In genomic region chr3:146207440-146207839, GRCm38 (mm10) we compare ENCODE assay signal across 26 mouse cellular contexts. TPM values are rescaled to one million over a fixed set of nuclear protein-coding genes. Genes with fewer than 3 reads are reported as not detected.
DNase-seq lines count a peak whose midpoint lies in the region; ATAC-seq and TF ChIP-seq lines count a peak whose summit lies in the region.
"Had no signal": no experiment of that assay in that cellular context is flagged by ENCODE, and none has a peak within 500 bp of the region (broad histone marks: within the 10 kb centered on the region; RNA-seq: fewer than 3 reads in every experiment).

No protein-coding gene starts in this region.

- H3K4me3 ChIP-seq in heart, embryonic 10.5 days, result no peak overlapping the region
- H3K4me3 ChIP-seq in intestine, embryonic 16.5 days (ENCODE audit: low read length), result no peak overlapping the region
- no peak overlapping the region for H3K4me3 ChIP-seq in intestine, postnatal 0 days (ENCODE audit: low read depth, low read length)
- no peak overlapping the region for H3K4me3 ChIP-seq in stomach, postnatal 0 days (ENCODE audit: low read depth, low read length)
- H3K4me3 ChIP-seq: embryonic facial prominence, embryonic 10.5 days; embryonic facial prominence, embryonic 12.5 days had no signal

- peaks cover 40% of the 10 kb centered on the region for H3K4me1 ChIP-seq in heart, embryonic 10.5 days
- no peaks in the 10 kb centered on the region for H3K4me1 ChIP-seq in intestine, embryonic 16.5 days (ENCODE audit: control insufficient read depth, insufficient read depth, low read length)
- H3K4me1 ChIP-seq in intestine, postnatal 0 days (replicated peaks; ENCODE audit: control insufficient read depth, insufficient read depth, low read length), result no peaks in the 10 kb centered on the region
- H3K4me1 ChIP-seq in stomach, postnatal 0 days (replicated peaks; ENCODE audit: control insufficient read depth, insufficient read depth), result no peaks in the 10 kb centered on the region
- H3K4me1 ChIP-seq: embryonic facial prominence, embryonic 10.5 days; embryonic facial prominence, embryonic 12.5 days had no signal

- no peak overlapping the region for H3K4me2 ChIP-seq in intestine, embryonic 16.5 days (ENCODE audit: low read depth, low read length)
- no peak overlapping the region for H3K4me2 ChIP-seq in intestine, postnatal 0 days (replicated peaks; ENCODE audit: low read depth)
- H3K4me2 ChIP-seq in stomach, postnatal 0 days (replicated peaks; ENCODE audit: low read depth), result no peak overlapping the region
- H3K4me2 ChIP-seq: embryonic facial prominence, embryonic 12.5 days had no signal

- WGBS in heart, embryonic 10.5 days, result 59% methylated on average over 2 of the region's 2 CpGs
- WGBS in intestine, embryonic 16.5 days, result 51% methylated on average over 2 of the region's 2 CpGs
- WGBS in intestine, postnatal 0 days, result 32% methylated on average over 2 of the region's 2 CpGs
- 29% methylated on average over 2 of the region's 2 CpGs for WGBS in stomach, postnatal 0 days

- ATAC-seq in intestine, embryonic 16.5 days, result 0 out of 2 replicates have a peak, but pooled peaks have one; percentile 45
- ATAC-seq in intestine, postnatal 0 days, result no peak
- ATAC-seq in inflammation-experienced regulatory T-cells, adult 6 months, result peak; percentile 52
- peak; percentile 77 for ATAC-seq in stomach, postnatal 0 days (ENCODE audit: low FRiP score, low TSS enrichment)
- ATAC-seq: activated CD4-positive, CD25-positive, alpha-beta regulatory T cell, adult 4 months; CD4-positive, CD25-positive, alpha-beta regulatory T cell, adult 4 months; forebrain, embryonic 14.5 days; Patski had no signal

- TF ChIP-seq CTCF in intestine, postnatal 0 days (IDR thresholded peaks at IDR 0.05; ENCODE audit: low read depth), result no peak
- no peak for TF ChIP-seq CTCF in stomach, postnatal 0 days (IDR thresholded peaks at IDR 0.05; ENCODE audit: low read depth)

- no peak for TF ChIP-seq EP300 in stomach, postnatal 0 days (optimal IDR thresholded peaks at IDR 0.05)

- H3K27ac ChIP-seq in heart, embryonic 10.5 days, result 0 out of 2 replicates have a peak overlapping the region, but pooled peaks have one; percentile 11
- no peak overlapping the region for H3K27ac ChIP-seq in intestine, embryonic 16.5 days (ENCODE audit: low read length)
- no peak overlapping the region for H3K27ac ChIP-seq in intestine, postnatal 0 days (ENCODE audit: low read depth, low read length)
- no peak overlapping the region for H3K27ac ChIP-seq in stomach, postnatal 0 days (replicated peaks)
- H3K27ac ChIP-seq: embryonic facial prominence, embryonic 10.5 days; embryonic facial prominence, embryonic 12.5 days had no signal

- H3K9me3 ChIP-seq in heart, embryonic 10.5 days, result no peaks in the 10 kb centered on the region
- H3K9me3 ChIP-seq in intestine, embryonic 16.5 days (ENCODE audit: control insufficient read depth, low read length), result no peaks in the 10 kb centered on the region
- H3K9me3 ChIP-seq in intestine, postnatal 0 days (ENCODE audit: control insufficient read depth), result no peaks in the 10 kb centered on the region
- H3K9me3 ChIP-seq in stomach, postnatal 0 days (ENCODE audit: control insufficient read depth, low read length), result no peaks in the 10 kb centered on the region
- H3K9me3 ChIP-seq: embryonic facial prominence, embryonic 10.5 days; embryonic facial prominence, embryonic 12.5 days; G1E had no signal

- no peaks in the 10 kb centered on the region for H3K36me3 ChIP-seq in heart, embryonic 10.5 days
- no peaks in the 10 kb centered on the region for H3K36me3 ChIP-seq in intestine, embryonic 16.5 days (ENCODE audit: control insufficient read depth, insufficient read depth, low read length)
- no peaks in the 10 kb centered on the region for H3K36me3 ChIP-seq in intestine, postnatal 0 days (ENCODE audit: control insufficient read depth, insufficient read depth)
- H3K36me3 ChIP-seq in stomach, postnatal 0 days (ENCODE audit: control insufficient read depth, insufficient read depth, low read length), result no peaks in the 10 kb centered on the region
- H3K36me3 ChIP-seq: embryonic facial prominence, embryonic 10.5 days; embryonic facial prominence, embryonic 12.5 days; G1E had no signal

- no peak overlapping the region for H3K9ac ChIP-seq in intestine, embryonic 16.5 days (ENCODE audit: low read depth, low read length)
- no peak overlapping the region for H3K9ac ChIP-seq in intestine, postnatal 0 days (ENCODE audit: low read depth, low read length)
- H3K9ac ChIP-seq in stomach, postnatal 0 days (ENCODE audit: low read length), result no peak overlapping the region
- H3K9ac ChIP-seq: embryonic facial prominence, embryonic 12.5 days had no signal

- no peak for DNase-seq in heart, embryonic 10.5 days (ENCODE audit: low spot score)
- no peak for DNase-seq in heart, postnatal 4 days
- peak; percentile 67 for DNase-seq in stomach, postnatal 0 days (ENCODE audit: low spot score)
- DNase-seq in natural killer cell, adult 2 months (ENCODE audit: low spot score in 2 of 2), result no peak
- DNase-seq: adrenal gland, adult 8-10 months; adrenal gland, postnatal 14 days; adrenal gland, postnatal 36 days; B cell, adult 2 months; cerebellum, adult 11-12 months; cerebellum, adult 2 months; cerebellum, adult 9-10 months; cerebellum, postnatal 10 days; cerebellum, postnatal 25 days had no signal

- no peaks in the 10 kb centered on the region for H3K27me3 ChIP-seq in heart, embryonic 10.5 days (ENCODE audit: insufficient read depth, poor library complexity, severe bottlenecking)
- no peaks in the 10 kb centered on the region for H3K27me3 ChIP-seq in intestine, embryonic 16.5 days (replicated peaks; ENCODE audit: control insufficient read depth, insufficient read depth, low read length)
- H3K27me3 ChIP-seq in intestine, postnatal 0 days (replicated peaks; ENCODE audit: control insufficient read depth, insufficient read depth, low read length), result no peaks in the 10 kb centered on the region
- no peaks in the 10 kb centered on the region for H3K27me3 ChIP-seq in stomach, postnatal 0 days (ENCODE audit: control insufficient read depth, insufficient read depth, low read length)
- H3K27me3 ChIP-seq: embryonic facial prominence, embryonic 12.5 days; Patski had no signal

RNA-seq across cellular contexts. Expression of gene Lpar3, which starts 13.3 kb away (rescaled TPM):
- 27.0 and 50.0 TPM in 2 replicates for polyA plus RNA-seq in heart, embryonic 10.5 days (2016; fragmentation: Nextera tagmentation; extraction: Ambion mirVana)
- 10 to 100 TPM; 10.0 to 12.0 TPM for total RNA-seq in heart, postnatal 4 days (2021)
- 2.8 and 3.1 TPM in 2 replicates for polyA plus RNA-seq in intestine, embryonic 16.5 days (2015; fragmentation: Nextera tagmentation; extraction: Ambion mirVana)
- 10.7 TPM in 2 replicates for polyA plus RNA-seq in intestine, postnatal 0 days (2015; fragmentation: Nextera tagmentation; extraction: Ambion mirVana)
- polyA plus RNA-seq in inflammation-experienced regulatory T-cells, adult 6 months (2017; shearing (Covaris generic)), result under 1 TPM in 1 of 3 experiments, not detected in 2; 0.23 TPM
- polyA plus RNA-seq in stomach, postnatal 0 days (2015; fragmentation: Nextera tagmentation; extraction: Ambion mirVana), result 0.38 and 0.53 TPM in 2 replicates
- total RNA-seq: adrenal gland, adult 18-20 months; CH12.LX had no signal
- polyA plus RNA-seq: activated CD4-positive, CD25-positive, alpha-beta regulatory T cell, adult 4 months; CD4-positive, CD25-positive, alpha-beta regulatory T cell, adult 4 months; G1E had no signal

RNA-seq across cellular contexts. Expression of gene Mcoln2, which starts 57.8 kb away (rescaled TPM):
- 0.18 and 0.44 TPM in 2 replicates for polyA plus RNA-seq in heart, embryonic 10.5 days (2016; fragmentation: Nextera tagmentation; extraction: Ambion mirVana)
- under 1 TPM; 0.36 to 0.74 TPM for total RNA-seq in heart, postnatal 4 days (2021)
- 8.1 and 8.8 TPM in 2 replicates for polyA plus RNA-seq in intestine, embryonic 16.5 days (2015; fragmentation: Nextera tagmentation; extraction: Ambion mirVana)
- polyA plus RNA-seq in intestine, postnatal 0 days (2015; fragmentation: Nextera tagmentation; extraction: Ambion mirVana), result 6.4 TPM in 2 replicates
- 1 to 10 TPM; 3.9 to 8.4 (median 7.9) TPM for polyA plus RNA-seq in inflammation-experienced regulatory T-cells, adult 6 months (2017; shearing (Covaris generic))
- 1.9 TPM in 2 replicates for polyA plus RNA-seq in stomach, postnatal 0 days (2015; fragmentation: Nextera tagmentation; extraction: Ambion mirVana)
- total RNA-seq: adrenal gland, postnatal 36 days had no signal
- polyA plus RNA-seq: cortical plate, adult 2 months; G1E had no signal
